Mouse (Mus musculus): ENCODE measurements around the gene Cd38.

DNA sequence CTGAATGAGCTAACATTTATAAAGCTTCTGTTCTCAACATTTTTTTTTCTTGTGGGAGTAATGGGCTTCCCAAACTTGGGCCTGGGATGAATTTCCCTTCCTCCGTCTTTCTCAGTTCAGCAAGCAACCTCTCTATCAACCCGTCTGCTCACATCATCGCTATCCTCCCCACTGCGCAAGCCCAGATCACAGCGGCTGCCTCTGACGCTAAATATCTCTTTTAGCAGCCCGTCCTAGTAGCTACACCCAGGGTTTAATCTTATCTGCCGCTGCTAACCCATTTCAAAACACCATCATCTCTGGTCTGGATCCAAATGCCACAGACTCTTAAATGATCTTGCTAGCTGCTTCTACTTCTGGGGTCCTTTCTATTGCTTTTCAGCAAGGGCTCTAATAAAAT, 8.7 kb upstream of the Cd38 start:
- TF ChIP-seq CTCF (IDR thresholded peaks at IDR 0.05; ENCODE audit: borderline replicate concordance, extremely low read depth, insufficient read depth, insufficient read length) (no peak), POLR2A (IDR thresholded peaks at IDR 0.05; ENCODE audit: borderline replicate concordance, extremely low read depth, insufficient read depth, insufficient read length, poor library complexity, severe bottlenecking) (no peak)
